Mouse (Mus musculus) gastrocnemius, adult 8-10 months (tissue): Measurements from ENCODE around the gene Chpf. TPM values are rescaled to one million over a fixed set of nuclear protein-coding genes. Genes with fewer than 3 reads are reported as not detected.

Source experiments
- DNase-seq, 2 experiments: peaks; one replicate each; pipeline ENCODE4 v3.0.0; 2022; ENCODE audit warnings: low spot score in 2 of 2
- total RNA-seq, 4 experiments: library from RNA; stranded (reverse); gene quantifications; 2 replicates each; pipeline ENCODE4 v1.2.4; 2022

Chpf gene
- total RNA-seq = 1 to 10 TPM; 2.0 to 3.5 (median 2.5) TPM

DNA sequence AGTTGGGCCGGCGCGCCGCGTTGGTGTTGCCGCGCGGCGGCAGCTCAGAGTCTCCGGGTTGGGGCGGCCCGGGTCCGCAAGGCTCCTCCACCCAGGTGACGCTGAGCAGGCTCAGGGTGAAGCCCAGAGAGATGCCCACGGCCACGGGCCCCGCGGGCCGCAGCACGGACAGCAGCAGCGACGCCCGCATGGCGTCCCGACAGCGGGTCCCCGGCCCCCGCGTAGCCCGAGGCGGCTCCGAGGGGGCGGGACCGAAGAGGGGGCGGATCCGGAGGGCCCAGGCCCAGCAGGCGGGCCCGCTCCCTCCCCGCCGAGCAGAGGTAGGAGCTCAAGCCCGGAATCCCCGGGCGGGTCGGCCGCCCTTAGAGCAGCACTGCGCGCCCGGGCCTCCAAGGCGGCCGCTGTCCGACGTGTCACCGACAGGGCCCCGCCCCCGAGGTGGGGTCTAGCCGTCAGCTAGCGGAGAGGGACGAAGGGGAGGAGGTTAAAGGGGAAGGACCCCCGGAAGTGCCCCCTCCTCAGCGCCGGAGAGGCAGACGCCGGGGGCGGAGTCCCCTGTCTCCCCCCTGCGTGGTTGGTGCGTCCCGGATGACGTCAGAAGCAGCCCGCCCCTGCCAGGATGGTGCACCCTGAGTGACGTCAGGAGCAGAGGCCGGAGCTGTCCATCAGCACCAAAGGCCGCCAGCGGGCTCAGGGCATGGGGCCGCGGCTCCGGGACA, at the start of gene Chpf, which contains the start of gene Tmem198:
Chpf (minus strand) TSS at position 392 of the 719 bp plus-strand sequence.
Tmem198 (plus strand) TSS at position 617 of the 719 bp plus-strand sequence.
- peak; percentile 87 to 90 for DNase-seq

DNA sequence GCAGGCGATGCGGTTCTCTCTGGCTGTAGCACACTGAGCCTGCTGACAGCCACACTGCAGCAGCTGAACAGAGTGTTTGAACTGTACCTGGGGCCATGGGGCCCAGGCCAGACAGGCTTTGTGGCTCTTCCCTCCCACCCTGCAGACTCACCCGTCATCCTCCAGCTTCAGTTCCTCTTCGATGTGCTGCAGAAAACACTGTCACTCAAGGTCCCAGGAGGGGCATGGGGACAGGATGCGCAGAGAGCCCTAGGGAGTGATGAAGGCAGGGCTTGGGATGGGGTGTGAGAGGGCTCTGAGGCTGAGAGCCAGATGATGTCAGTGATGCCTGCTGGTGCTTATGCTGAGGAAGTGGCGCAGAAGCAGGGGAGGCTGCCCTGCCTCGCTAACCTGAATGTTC, 45.6 kb upstream of the Chpf start:
- DNase-seq = no peak

DNA sequence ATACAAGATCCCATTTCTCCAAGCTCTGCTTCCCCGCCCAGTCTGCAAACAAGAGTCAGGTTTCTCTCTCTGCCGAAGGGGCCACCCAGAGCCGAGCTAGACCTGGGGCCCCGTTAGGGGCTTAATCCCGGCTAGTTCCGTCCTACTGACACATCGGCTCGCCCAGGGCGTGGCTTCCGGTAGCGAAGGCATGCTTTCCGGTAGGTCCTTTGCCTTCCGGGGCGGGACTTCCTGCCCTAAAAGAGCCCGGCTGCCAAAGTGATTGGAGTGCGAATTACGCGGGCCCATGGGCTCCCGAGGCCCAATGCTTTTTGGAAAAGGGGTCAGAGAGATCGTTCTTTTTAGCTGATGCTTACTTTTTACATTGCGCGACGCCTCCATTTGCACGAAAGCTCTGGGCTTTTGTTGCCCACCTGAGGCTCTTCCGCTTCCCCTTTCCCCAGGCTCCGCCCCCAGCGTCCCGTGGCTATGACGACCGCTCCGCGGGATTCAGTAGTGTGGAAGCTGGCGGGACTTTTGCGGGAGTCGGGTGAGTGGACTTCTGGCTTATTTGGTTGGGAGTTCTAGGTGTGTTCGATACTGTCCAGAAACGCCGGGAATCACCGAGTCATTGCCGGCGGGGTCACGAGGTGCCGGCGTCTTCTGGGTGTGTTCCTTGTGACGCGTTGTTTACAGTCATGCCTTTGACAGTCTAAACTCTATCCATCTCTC, 42.4 kb upstream of the Chpf start, which contains the start of gene Stk11ip:
Stk11ip (plus strand) TSS at position 209 of the 711 bp plus-strand sequence.
- peak; percentile 89 to 93 for DNase-seq

DNA sequence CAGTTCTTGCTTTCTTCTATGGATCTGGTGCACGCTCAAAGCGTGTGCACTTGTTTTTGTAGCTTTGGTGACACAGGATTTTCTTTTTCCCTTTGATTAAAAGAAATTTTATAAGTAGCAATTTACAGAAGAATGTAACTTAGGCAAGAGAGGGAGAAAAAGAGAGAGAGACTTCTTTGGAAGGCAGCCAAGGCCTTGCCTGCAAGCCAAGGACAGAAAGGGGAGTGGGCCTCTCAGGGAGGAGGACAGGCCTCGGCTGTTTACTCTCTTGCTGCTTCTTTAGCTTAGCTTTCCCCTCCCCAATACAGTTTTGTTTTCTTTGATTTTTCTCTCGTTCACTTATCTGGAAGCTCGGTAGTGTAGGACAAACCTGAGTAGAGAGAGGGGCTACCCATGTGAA, 40.5 kb upstream of the Chpf start:
- no peak for DNase-seq

DNA sequence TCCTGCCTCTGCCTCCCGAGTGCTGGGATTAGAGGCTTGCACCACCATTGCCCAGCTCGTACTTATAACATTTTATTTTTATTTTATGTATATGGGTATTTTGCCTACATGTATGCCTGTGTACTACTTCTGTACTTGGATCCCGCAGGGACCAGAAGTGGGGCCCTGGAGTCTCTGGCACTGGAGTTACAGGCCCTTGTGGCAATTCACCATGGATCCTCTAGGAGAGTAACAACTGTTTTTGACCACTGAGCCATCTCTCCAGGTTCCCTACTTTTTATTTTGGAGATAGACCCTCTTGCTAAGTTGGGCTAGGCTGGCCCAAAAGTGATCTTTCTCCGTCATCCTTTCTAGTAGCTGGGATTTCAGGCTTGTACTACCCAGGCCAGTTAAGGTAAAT, 39.3 kb upstream of the Chpf start:
- no peak for DNase-seq

DNA sequence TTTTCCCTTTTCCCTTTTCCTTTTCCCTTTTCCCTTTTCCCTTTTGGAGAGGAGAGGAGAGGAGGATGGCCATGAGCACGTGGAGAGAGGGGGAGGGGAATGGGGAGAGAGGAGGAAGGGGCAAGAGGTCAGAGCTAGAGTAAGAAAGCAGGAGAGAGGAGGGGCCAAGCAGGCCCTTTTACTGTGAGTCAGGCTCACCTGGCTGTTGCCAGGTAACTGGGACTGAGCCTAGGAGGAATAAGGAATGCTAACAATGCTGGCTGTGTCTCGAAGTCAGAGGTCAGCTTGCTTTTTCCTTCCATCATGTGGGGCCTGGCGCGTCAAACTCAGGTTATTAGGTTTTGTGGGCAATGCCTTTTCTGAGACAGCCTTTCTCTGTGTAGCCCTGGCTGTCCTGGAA, 38.9 kb upstream of the Chpf start:
- DNase-seq = no peak

DNA sequence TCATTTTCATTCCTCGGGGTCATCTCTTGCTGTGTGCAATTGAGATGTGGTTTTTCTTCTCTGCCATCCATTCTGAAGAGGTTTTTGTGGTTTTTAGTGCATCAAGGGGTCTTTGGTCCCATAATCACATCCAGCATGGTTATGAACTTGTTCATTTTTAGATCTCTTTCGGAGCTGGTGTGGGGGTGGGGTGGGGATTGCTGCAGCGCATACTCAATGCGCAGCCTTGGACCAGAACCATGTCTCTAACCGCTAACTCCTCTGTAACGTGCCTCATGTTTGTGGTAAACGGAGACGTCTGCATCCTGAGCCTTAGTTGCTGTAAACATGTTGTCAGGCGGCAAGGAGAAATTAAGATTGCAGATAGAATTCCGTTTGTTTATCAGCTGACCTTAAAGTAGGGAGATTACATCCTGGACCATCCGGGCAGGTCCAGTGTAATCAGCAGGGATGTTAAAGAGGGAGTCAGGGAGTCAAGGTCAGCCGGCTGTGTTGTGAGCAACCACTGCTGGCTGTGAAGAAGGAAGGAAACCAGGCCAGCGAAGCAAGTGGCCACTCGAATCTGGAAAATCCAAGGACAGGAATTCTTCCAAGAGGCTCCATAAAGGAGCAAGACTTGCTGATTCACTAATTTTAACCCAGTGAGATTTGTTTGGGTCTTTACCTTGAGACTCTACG, 37.7 kb upstream of the Chpf start:
- no peak for DNase-seq

DNA sequence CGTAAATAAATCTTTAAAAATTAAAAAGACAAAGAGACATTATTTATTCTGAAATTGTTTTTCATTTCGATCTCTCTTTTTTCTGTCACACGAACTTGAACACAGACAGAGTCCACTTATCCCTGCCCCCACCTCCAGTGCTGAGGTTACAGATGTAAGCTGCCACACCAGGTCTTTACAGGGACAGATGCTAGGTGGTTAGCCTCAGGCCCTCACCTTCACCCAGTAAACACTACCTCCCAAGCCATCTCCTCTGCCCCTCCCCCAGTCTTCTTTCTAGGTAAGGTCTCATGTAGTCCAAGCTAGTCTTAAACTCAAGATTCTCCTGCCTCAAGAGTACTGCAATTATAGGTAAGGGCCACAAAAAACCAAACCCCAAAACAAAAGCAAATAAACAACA, 33.4 kb upstream of the Chpf start:
- no peak for DNase-seq

DNA sequence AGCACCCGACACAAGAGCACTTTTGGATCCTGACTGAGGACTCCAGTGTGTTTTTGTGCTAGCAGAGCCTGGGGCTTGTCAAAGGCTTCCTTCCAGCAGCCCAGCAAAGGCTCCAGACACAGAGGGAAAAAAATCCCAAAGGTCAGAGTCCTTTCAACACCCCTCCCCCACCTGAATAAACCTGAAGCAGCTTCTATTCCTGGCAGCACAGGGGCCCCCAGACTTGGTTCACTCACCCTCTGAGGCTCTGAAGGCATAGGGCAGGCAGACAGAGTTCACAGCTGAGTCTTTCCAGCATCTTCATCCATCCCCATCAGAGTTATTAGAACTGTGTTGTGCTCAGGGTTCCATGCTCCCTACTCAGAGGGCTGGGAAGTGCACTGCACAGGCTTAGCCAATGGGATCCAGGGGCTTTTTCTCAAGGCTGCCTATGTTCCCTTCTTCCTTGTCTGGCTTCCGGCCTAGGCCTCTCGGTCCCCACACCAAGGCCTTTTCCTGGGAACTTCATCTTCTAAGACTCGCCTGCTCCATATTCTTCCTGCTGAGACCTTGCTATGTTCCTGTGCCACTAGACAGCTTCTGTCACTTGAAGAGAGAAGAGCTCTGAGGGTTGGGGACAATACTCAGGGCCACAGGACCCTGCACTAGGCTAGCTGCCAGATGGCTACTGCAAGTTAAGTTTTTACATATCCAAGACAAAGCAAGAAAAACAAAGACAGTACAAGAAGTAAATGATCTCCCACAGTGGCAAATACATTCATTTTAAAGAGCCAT, 32.5 kb upstream of the Chpf start:
- no peak for DNase-seq

DNA sequence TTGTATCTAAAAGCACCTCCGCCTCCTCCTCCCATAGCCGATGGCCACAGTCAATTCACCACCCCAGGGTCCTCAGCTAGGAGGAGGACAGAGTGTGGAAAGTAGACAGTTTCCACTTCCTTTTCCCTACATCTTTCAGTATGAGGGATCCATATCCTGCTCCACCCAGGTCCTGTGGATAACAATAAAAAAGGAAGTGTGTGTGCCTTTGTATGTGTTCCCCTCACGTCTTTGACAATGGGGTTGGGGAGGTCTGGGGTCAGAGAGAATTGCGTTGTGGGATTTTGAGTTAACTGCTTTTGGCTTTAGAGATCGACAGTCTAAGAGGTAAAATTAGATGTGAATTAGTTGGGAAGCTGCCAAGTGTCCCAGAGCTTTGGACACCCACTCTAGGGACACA, 31.0 kb upstream of the Chpf start:
- no peak for DNase-seq

DNA sequence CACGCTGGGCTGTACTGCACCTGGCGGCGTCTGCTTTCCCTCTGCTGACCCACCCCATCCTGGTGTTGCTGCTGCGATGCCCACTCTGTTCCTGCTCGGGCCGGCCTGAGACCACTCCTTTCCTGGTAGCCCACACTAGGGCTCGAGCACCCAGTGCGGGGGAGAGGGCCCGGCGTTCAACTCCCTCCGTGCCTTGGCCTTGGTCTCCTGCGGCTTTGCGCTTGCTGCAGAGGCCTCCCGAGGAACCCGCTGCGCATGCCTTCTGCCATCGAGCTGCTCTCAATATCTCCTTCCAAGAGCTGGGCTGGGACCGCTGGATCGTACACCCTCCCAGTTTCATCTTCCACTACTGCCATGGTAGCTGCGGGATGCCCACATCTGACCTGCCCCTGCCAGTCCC, 30.5 kb upstream of the Chpf start:
- no peak for DNase-seq

DNA sequence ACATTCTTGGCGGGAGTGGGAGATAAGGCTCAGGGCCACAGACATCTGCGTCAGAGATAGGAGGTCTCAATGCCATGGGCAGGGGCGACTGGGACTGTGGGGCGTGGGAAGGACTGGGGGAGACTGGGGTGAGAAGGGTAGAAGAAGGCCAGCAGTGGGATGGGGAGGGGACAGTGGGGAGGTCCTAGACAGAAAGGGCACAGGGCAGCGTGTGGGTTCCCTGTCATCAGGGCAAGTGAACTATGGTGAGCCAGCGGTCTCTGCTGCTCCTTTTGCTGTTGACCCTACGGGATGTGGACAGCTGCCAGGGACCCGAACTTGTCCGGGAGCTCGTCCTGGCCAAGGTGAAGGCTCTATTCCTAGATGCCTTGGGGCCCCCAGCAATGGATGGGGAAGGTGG, 27.9 kb upstream of the Chpf start, which contains the start of gene Inha:
Inha (plus strand) TSS at position 72 of the 400 bp plus-strand sequence.
- DNase-seq = no peak

DNA sequence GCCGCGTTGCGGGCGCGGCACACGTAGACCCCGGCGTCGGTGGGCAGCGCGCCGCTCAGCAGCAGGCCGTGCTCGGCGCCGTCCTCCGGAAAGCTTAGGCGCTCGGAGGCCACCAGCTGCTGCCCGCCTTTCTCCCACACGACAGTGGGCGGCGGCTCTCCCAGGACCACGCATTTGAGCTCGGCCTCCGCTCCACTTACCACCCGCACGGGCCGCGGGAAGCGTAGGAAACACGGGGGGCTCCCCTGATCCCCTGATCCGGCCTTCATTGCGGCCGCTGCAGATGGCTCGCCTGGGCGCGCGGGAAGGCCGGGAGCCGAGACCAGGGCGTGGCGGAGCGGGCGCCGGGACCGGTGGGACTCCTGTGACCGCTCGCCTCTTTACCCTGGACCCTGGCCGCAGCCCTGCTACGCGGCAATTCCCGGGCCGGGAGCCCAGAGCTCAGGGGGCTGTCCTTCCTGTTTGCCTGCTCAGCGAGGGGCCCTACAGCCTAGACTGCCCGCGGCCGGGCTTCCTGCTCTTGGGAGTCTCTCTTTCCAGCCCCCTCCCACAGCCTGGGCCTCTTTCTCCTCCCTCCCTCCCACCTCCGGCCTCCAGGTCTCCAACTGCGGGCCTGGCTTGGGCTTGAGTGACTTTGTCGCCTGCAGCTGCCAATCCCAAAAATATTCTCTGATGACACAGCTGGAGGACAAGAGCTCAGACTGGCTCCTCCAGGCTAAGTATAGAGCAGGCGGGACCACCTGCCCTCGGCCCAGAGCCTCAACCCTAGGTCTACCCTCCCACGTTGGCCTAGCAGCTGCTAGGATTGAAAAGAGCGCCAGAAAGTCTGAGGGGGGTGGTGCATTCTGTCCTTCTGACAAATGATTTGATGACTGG, 27.1 kb upstream of the Chpf start, which contains the start of gene Obsl1:
Obsl1 (minus strand) TSS at position 497 of the 876 bp plus-strand sequence.
- peak; percentile 32 to 63 for DNase-seq

DNA sequence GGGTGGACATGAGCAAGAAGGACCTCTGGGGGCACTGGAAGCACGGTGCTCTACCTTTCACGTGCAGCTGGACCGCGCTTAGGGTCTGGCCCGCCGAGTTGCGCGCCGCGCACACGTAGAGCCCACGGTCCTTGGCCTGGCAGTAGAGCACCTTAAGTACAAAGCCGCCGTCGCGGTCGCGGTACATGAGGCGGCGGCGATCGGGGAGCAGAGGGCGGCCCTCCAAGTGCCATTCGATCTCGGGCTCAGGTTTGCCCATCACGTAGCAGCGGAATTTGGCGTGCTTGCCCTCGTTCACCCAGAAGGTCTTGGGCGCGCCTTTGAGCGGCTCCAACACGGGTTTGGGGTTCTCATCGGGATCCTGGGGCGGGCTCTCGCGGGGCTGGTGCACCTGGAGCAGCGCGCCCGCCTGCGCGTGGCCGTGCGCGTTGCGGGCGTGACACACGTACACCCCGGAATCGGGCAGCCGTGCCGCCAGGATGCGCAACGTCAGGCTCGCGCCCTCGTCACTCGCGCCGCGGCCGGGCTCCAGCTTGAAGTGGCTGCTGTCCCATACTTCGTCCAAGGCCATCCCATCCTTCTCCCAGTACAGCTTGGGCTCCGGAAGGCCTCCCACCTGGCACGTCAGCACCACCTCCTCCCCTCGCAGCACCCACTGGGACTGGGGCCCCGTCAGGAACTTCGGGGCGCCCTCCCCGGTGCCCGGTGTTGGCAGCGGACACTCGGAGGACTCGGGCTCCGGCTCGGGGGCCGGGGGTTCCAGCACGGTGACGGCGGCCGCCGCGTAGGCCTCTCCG, 26.2 kb upstream of the Chpf start:
- peak; percentile 52 to 68 for DNase-seq

DNA sequence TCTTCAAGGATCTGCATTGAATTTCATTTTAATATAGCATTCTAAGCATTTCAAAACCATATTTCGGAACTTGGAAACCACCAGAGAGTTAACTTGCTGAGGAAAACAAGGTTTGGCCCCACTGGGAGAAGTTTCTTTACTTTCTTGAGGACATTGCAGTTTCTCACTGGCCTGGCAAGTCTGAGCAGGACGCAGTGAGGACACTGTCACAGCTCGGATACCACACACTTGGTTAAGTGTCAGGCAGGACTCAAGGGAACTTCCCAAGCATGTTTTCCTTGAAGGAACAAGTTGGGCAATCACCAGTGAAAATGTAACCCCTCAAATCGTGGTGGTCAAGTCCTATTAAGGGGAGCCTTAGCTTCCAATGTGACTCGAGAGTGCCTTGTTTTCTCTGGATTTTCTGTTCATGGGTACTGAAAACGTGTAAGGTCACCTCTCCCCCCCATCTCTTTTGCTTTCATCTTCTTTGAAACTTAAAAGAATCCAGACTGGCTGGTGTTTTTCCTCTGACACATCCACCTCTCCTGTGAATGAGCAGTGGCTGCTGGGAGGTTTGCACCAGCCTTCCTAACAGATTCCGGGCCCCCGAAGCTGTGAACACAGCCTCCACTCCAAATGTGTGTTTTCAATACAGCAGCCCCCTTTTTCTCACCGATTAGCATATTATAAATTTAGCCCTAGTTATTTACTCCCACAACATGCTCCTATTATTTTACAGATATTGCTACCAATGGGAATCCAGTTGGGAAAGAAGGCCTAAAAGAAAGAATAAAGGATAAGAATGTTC, 25.3 kb upstream of the Chpf start:
- no peak for DNase-seq

DNA sequence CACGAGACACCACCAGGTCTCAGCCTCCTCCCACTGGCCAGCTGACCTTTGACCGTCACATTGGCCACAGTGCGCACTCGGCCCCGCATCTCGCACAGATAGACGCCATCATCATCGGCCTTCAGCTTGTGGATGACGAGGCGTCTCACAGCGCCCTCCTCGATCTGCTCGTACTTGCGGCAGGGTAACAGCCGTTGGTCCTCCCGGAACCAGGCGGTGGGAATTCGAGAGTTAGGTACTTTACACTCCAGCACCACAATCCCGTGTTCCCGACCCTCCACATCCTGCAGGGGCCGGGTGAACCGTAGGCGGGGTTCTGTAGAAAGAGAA, 24.5 kb upstream of the Chpf start:
- no peak for DNase-seq

DNA sequence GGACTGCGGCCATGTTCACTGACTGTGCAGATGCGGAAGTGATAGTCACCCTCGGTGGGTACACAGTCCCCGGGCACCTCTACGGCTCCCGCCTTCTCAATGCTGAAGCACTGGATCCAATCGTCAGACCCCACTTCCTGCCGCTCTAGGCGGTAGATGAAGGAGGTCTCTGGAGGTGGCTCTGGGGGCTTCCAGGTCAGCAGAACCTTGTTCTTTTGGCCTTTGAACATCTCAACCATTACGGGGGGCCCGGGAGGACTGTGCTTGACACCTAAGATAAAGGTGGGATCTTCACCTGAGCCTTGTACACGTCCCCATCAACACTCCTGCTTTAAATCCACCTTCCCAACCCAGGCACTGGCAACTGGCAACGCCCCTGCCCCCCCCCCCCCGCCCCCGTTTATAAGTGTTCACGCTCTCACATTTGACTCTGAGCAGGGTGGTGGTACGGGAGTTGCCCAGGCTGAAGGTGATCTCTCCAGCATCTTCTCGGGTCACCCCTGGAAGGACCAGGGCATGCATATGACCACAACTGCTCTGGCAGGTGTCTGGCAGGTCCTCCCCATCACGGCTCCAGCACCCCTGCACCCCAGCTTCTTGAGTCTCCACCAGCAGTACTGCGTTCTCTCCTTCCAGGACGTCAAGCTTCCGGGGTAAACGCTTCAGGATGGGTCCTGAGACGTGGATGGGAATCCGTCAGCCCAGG, 24.0 kb upstream of the Chpf start:
- no peak for DNase-seq

DNA sequence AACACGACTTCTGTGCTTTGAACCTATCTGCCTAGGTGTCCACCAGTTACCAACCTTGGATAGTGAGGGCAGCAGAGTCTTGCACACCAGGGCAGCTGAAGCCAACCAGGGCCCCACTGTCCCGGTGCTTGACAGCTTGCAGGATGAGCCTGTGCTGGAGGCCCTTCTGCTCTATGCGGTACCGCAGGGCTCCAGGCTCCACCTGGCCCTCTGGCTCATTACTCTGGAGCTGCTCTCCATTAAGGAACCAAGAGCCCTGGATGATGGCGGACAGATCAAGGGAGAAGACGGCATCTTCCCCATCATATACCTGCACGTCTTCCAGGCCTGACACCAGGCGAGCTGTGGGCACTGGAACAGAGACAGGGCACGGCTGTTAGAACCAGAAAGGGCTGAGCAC, 22.8 kb upstream of the Chpf start:
- DNase-seq = no peak
